Mouse (Mus musculus): ENCODE measurements around the gene Gon4l. TPM values are rescaled to one million over a fixed set of nuclear protein-coding genes. Genes with fewer than 3 reads are reported as not detected.
"Not testable (repeated sequence)": the region's sequence is repeated elsewhere in the genome, so short reads cannot be mapped to it uniquely, and the experiment has no call there.

Gon4l gene
- polyA plus RNA-seq, 1 experiment from 2014 or later = 9.2 TPM

DNA sequence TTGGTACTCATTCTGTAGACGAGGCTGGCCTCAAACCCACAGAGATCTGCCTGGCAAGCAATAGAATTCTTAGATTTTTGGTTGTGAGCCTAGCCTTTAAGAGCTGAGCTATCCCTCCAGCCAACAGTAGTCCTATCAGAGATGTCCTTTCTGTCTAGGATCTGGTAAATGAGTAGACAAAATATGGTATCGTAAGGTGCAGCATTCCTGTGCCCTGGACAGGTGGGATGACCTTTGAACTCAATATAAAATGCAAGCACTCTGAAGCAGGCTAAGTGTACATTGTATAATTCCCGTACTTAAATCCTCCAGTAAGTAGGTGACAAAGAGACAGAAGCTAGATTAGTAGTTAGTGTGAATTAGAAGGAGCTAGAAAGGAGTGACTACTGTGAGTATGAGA is 27.1 kb downstream of the Gon4l start:
- H3K4me1 ChIP-seq = no peaks in the 10 kb centered on the region
- ATAC-seq (ENCODE audit: borderline replicate concordance, extremely low read depth, low FRiP score, low TSS enrichment) = no peak
- no peak overlapping the region for H3K9ac ChIP-seq
- no peak overlapping the region for H3K4me3 ChIP-seq
- no peak overlapping the region for H3K27ac ChIP-seq
- 87% methylated on average over 3 of the region's 3 CpGs for WGBS
- no peaks in the 10 kb centered on the region for H3K9me3 ChIP-seq
- H3K27me3 ChIP-seq = no peaks in the 10 kb centered on the region
- no peak overlapping the region for H3K4me2 ChIP-seq
- H3K36me3 ChIP-seq = peaks cover 80% of the 10 kb centered on the region

DNA sequence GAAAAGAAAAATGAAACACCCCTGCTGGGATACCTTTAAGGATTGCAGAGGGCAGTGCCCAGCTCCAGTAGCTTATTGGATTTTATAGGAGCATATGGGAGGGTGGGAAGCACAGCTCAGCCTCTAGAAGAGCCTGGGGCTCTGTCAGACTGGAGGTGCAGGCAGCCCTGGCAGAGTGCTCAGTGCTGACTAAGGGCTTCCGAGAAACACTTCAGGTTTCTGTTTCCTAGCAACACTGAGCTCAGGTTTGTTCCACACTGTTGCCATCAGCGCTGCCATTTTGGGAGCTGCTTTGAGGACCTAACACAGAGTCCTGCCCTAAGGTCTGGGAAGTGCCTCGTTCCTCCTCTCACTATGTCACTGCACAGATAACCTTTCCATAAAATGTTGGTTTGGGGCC is 31.7 kb downstream of the Gon4l start:
- not testable (repeated sequence) for H3K27me3 ChIP-seq
- WGBS = no CpG with 5 or more reads among the region's 3 CpGs

DNA sequence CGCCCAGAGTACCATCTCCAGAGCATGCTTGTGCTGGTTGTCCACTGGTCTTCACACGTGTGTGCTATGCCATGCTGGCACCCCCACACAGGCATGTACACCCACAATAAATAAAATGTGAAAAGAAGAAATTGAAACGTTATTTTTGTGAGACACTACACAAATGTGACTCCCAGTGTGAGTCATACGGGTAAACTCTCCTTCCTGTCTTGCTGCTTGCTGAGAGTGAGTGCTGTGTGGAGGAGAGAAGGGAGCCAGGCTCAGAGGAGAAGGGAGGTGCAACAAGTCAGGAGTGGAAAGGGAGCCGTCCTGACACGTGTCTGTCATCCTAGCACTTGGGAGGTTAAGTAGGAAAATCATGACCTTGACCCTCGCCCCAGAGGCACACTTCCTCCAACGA is 32.1 kb downstream of the Gon4l start:
- not testable (repeated sequence) for H3K4me2 ChIP-seq; H3K9me3 ChIP-seq; H3K9ac ChIP-seq; H3K27ac ChIP-seq; H3K4me3 ChIP-seq; H3K27me3 ChIP-seq; H3K4me1 ChIP-seq; ATAC-seq (ENCODE audit: borderline replicate concordance, extremely low read depth, low FRiP score, low TSS enrichment)
- H3K36me3 ChIP-seq = peaks cover 34% of the 10 kb centered on the region
- no CpG with 5 or more reads among the region's 8 CpGs for WGBS

More for the DNA sequence above, 31.7 kb downstream of the Gon4l start:
- H3K27ac ChIP-seq; H3K9ac ChIP-seq; ATAC-seq (ENCODE audit: borderline replicate concordance, extremely low read depth, low FRiP score, low TSS enrichment); H3K4me3 ChIP-seq; H3K4me2 ChIP-seq; H3K4me1 ChIP-seq; H3K9me3 ChIP-seq: not testable (repeated sequence)
- peaks cover 38% of the 10 kb centered on the region for H3K36me3 ChIP-seq

GRCm38 (mm10) chr3:88868449-88868848 is 33.4 kb downstream of the Gon4l start:
- not testable (repeated sequence) for H3K4me2 ChIP-seq; H3K9ac ChIP-seq; H3K27ac ChIP-seq; H3K27me3 ChIP-seq; H3K4me1 ChIP-seq; H3K9me3 ChIP-seq; ATAC-seq (ENCODE audit: borderline replicate concordance, extremely low read depth, low FRiP score, low TSS enrichment); H3K4me3 ChIP-seq
- H3K36me3 ChIP-seq = peaks cover 24% of the 10 kb centered on the region
- 89% methylated on average over 2 of the region's 4 CpGs for WGBS

- 92% methylated on average over 4 of the region's 4 CpGs for WGBS
- H3K36me3 ChIP-seq; H3K27me3 ChIP-seq; H3K4me3 ChIP-seq; H3K4me2 ChIP-seq; H3K9me3 ChIP-seq; H3K9ac ChIP-seq; ATAC-seq (ENCODE audit: borderline replicate concordance, extremely low read depth, low FRiP score, low TSS enrichment); H3K27ac ChIP-seq; H3K4me1 ChIP-seq: not testable (repeated sequence)
Measured at GRCm38 (mm10) chr3:88882536-88882935, 47.5 kb downstream of the Gon4l start.

DNA sequence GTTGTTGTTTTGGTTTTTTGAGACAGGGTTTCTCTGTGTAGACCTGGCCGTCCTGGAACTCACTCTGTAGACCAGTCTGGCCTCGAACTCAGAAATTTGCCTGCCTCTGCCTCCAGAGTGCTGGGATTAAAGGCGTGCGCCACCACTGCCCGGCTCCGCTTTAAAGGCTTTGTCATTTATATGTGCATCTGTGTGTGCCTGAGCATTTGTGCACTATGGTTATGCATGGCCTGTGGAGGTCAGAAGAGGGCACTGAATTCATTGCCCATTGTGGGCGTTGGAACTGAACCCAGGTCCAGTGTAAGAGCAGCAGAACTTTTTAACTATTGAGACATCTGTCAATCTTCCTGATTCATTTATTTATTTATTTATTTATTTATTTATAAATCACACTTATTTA is 58.0 kb downstream of the Gon4l start:
- H3K4me1 ChIP-seq; H3K4me2 ChIP-seq; H3K9ac ChIP-seq; ATAC-seq (ENCODE audit: borderline replicate concordance, extremely low read depth, low FRiP score, low TSS enrichment); H3K9me3 ChIP-seq; H3K4me3 ChIP-seq; H3K27ac ChIP-seq; H3K27me3 ChIP-seq: not testable (repeated sequence)
- WGBS = 90% methylated on average over 7 of the region's 7 CpGs
- peaks cover 18% of the 10 kb centered on the region for H3K36me3 ChIP-seq

DNA sequence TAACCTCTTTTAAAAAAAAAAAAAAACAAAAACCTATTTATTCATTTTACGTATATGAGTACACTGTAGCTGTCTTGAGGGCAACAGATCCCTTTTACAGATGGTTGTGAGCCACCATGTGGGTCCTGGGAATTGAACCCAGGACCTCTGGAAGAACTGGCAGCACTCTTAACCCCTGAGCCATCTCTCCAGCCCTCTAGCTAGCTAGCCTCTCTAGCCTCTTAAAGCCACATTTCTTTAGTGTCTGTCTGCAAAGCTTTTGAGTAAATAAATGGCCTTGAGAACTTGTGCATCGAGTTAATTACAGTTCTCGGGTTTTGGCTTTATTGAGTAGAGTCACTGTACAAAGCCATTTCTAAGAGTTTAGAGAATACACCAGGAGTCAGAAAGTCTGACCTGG is 69.8 kb downstream of the Gon4l start:
- Histone ChIP-seq H3K9me3 (no peaks in the 10 kb centered on the region), H3K4me3 (no peak overlapping the region), H3K27me3 (no peaks in the 10 kb centered on the region), H3K36me3 (peaks cover 79% of the 10 kb centered on the region), H3K9ac (no peak overlapping the region), H3K4me2 (no peak overlapping the region), H3K27ac (no peak overlapping the region), H3K4me1 (no peaks in the 10 kb centered on the region)
- no peak for ATAC-seq (ENCODE audit: borderline replicate concordance, extremely low read depth, low FRiP score, low TSS enrichment)
- 83% methylated on average over 3 of the region's 3 CpGs for WGBS

GRCm38 (mm10) chr3:88905209-88905608 is 70.2 kb downstream of the Gon4l start:
- Histone ChIP-seq H3K4me2 (no peak overlapping the region), H3K27me3 (no peaks in the 10 kb centered on the region), H3K27ac (no peak overlapping the region), H3K4me1 (no peaks in the 10 kb centered on the region), H3K36me3 (peaks cover 83% of the 10 kb centered on the region), H3K9ac (no peak overlapping the region), H3K4me3 (no peak overlapping the region), H3K9me3 (no peaks in the 10 kb centered on the region)
- 82% methylated on average over 6 of the region's 6 CpGs for WGBS
- ATAC-seq (ENCODE audit: borderline replicate concordance, extremely low read depth, low FRiP score, low TSS enrichment) = no peak

- Histone ChIP-seq H3K27me3 (no peaks in the 10 kb centered on the region), H3K9me3 (no peaks in the 10 kb centered on the region), H3K4me1 (no peaks in the 10 kb centered on the region), H3K4me2 (no peak overlapping the region), H3K27ac (no peak overlapping the region), H3K36me3 (peaks cover 86% of the 10 kb centered on the region), H3K9ac (no peak overlapping the region), H3K4me3 (no peak overlapping the region)
- ATAC-seq (ENCODE audit: borderline replicate concordance, extremely low read depth, low FRiP score, low TSS enrichment) = no peak
- 79% methylated on average over 2 of the region's 2 CpGs for WGBS
Measured at GRCm38 (mm10) chr3:88905741-88906140, 70.7 kb downstream of the Gon4l start.

DNA sequence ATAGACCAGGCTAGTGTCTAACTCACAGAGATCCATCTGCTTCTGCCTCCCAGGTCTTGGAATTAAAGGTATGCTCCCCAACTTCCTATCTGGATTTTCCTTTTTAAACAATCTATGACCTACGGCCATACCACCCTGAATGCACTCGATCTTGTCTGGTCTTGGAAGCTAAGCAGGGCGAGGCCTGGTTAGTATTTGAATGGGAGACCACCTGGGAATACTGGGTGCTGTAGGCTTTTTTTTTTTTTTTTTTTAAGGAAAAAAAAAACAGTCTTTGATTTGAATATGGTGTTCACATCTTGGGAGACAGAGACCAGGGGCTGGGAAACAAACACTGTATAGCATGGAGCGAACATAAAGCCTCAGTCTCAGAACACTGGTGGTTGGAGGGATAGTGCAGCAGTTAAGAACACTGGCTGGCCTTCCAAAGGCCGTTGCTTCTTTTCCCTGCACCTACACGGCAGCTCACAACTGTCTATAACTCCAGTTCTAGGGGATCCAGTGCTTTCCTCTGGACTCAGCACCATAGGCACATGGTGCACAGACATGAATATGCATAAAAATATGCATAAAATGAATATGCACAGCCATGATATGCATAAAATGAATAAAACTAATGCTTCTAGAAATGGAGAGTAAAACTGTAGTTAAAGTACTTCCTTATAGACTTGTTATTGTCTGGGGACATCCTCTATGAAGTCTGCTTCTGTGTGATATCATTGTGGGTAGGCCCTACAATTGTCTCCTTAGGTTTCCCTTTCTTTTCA is 71.5 kb downstream of the Gon4l start:
- no peaks in the 10 kb centered on the region for H3K27me3 ChIP-seq
- H3K4me2 ChIP-seq = no peak overlapping the region
- peaks cover 88% of the 10 kb centered on the region for H3K36me3 ChIP-seq
- ATAC-seq (ENCODE audit: borderline replicate concordance, extremely low read depth, low FRiP score, low TSS enrichment) = no peak
- H3K27ac ChIP-seq = no peak overlapping the region
- H3K4me1 ChIP-seq = no peaks in the 10 kb centered on the region
- no peak overlapping the region for H3K9ac ChIP-seq
- 80% methylated on average over 6 of the region's 6 CpGs for WGBS
- no peak overlapping the region for H3K4me3 ChIP-seq
- H3K9me3 ChIP-seq = no peaks in the 10 kb centered on the region

DNA sequence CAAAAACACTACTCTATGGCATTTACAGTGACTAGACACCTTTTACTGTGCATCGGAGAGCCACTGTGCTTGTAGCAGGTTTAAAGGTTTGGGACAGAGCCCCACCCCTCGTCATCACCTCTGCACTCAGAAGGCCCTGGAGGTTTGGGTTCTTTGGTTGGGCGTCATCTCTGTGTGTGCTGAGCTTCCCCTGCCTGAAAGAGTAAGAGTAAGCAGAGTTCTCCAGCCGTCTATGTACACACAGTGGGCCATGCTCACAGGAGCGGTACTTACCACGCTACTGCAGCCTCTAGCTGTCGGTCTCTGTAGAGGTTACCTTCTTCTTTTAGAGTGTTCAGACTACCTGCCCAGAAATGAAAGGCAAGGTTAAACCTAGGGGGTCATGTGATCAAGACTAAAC is 77.6 kb downstream of the Gon4l start:
- H3K27me3 ChIP-seq = no peaks in the 10 kb centered on the region
- H3K9me3 ChIP-seq = no peaks in the 10 kb centered on the region
- 0 out of 2 replicates have a peak overlapping the region, but pooled peaks have one; percentile 68 for H3K4me3 ChIP-seq
- ATAC-seq (ENCODE audit: borderline replicate concordance, extremely low read depth, low FRiP score, low TSS enrichment) = no peak
- peaks cover 43% of the 10 kb centered on the region for H3K36me3 ChIP-seq
- WGBS = 76% methylated on average over 7 of the region's 7 CpGs
- peaks cover 13% of the 10 kb centered on the region for H3K4me1 ChIP-seq
- H3K27ac ChIP-seq = no peak overlapping the region
- H3K9ac ChIP-seq = no peak overlapping the region
- H3K4me2 ChIP-seq = peak overlapping the region; percentile 64

- ATAC-seq (ENCODE audit: borderline replicate concordance, extremely low read depth, low FRiP score, low TSS enrichment) = peak; percentile 95
- peaks cover 33% of the 10 kb centered on the region for H3K36me3 ChIP-seq
- H3K9ac ChIP-seq = peak within 1 kb of the TSS; percentile 67
- H3K27ac ChIP-seq = peak within 1 kb of the TSS; percentile 88
- H3K4me2 ChIP-seq = peak within 1 kb of the TSS; percentile 64
- H3K9me3 ChIP-seq = no peaks in the 10 kb centered on the region
- peak within 1 kb of the TSS; percentile 68 for H3K4me3 ChIP-seq
- H3K27me3 ChIP-seq = no peaks in the 10 kb centered on the region
- peaks cover 13% of the 10 kb centered on the region for H3K4me1 ChIP-seq
- WGBS = under 1% methylated on average over 59 of the region's 62 CpGs
Measured at GRCm38 (mm10) chr3:88913511-88914383, 78.7 kb downstream of the Gon4l start, which contains the start of gene Msto1. Gene Msto1, minus strand, starts transcription at chr3:88913999.
